Mouse (Mus musculus) brain, embryonic 14.5 days (tissue): ENCODE data around the gene Il4ra.

ENCODE experiments used
- CTCF ChIP-seq: fragments of 200-500 bp; IDR thresholded peaks from 2 replicates; pipeline ENCODE4 v1.5.1; 2012; ENCODE audit warnings: inconsistent platforms, mild to moderate bottlenecking, moderate library complexity, borderline replicate concordance; ENCODE audit not compliant: insufficient read depth, insufficient read length; ENCODE audit errors: extremely low read depth
- POLR2A ChIP-seq: fragments of 200-500 bp; IDR thresholded peaks from 2 replicates; pipeline ENCODE4 v1.6.1; 2012; ENCODE audit warnings: mild to moderate bottlenecking, inconsistent platforms, borderline replicate concordance; ENCODE audit not compliant: poor library complexity, insufficient read depth, insufficient read length, severe bottlenecking; ENCODE audit errors: extremely low read depth

DNA sequence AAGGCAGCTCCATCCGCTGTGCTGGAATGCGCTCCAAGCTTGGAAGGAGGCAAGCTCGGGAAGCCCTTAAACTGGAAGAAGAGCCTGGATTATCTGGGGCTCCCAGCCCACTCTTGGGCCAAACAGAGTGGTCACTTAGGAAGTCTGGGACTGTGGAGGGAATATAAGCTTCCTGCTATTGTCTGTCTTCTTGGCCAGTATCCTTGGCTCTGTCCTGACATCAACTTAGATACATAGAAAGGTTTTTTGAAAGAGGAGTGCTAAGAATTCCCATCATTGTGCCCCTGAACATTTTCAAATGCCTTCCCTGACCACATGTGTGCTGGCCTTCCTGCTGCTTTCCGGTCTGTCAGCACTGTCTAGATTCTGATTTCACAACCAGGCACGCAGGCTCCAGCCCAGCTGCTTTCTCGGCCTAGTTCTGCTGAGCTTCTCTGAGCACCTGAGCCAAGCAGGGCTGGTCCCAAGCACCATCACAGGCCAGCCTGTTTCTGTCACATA, 989 bp upstream of the Il4ra start:
- TF ChIP-seq CTCF: no peak
- no peak for TF ChIP-seq POLR2A
